Mouse (Mus musculus) lung, adult 2 months (tissue): ENCODE data around the gene Gm8247. TPM values are rescaled to one million over a fixed set of nuclear protein-coding genes. Genes with fewer than 3 reads are reported as not detected.
"Not testable (repeated sequence)": the region's sequence is repeated elsewhere in the genome, so short reads cannot be mapped to it uniquely, and the experiment has no call there.

Experiments
- DNase-seq: peaks from one replicate; pipeline ENCODE4 v3.0.0; 2022
- H3K4me1 ChIP-seq: fragments of 200-500 bp; 2 replicates; pipeline ENCODE4 v1.6.1; 2011; ENCODE audit warnings: low read length; ENCODE audit not compliant: control insufficient read depth, insufficient read depth
- H3K4me3 ChIP-seq: fragments of 200-500 bp; replicated peaks from 2 replicates; pipeline ENCODE3; 2011; ENCODE audit warnings: low read depth, mild to moderate bottlenecking, control low read depth, low read length; ENCODE audit errors: extremely low read depth
- WGBS: fragments of 180-500 bp; shearing (Covaris S2); methylation state at CpG from one replicate; pipeline ENCODE4 v1.1.7; 2018; 5-methylcytosine and 5-hydroxymethylcytosine counted together
- polyA plus RNA-seq: library from polyadenylated mRNA; depleted of rRNA; stranded (reverse); fragments of >200 nt; gene quantifications from 2 replicates; pipeline ENCODE4 v1.2.3, GENCODE M21; 2012; rRNA removed

Gm8247 gene
- not detected in 2 replicates for polyA plus RNA-seq

DNA sequence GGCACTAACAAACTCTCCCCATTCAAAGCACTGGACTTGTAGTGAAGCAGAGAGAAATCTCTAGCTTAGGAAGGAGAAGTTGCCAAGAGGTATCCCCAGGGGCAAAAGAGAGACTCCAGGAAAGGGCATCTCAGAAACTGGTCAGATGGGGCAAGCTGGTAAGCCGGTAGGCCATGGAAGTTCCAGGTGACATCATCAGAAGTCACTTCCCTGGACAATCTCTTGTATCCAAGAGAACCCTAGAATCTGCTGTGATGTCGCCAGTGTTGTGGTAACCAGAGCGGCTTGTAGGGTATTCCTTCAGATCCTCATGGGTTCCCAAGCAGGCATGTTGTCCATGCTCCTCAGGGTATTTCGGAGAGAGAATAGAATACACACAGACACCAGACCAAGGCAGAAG, at the start of gene Gm8247:
TSS of gene Gm8247 (plus strand) at position 301 of the 400 bp plus-strand sequence.
- WGBS, result 88% methylated on average over 4 of the region's 4 CpGs
- not testable (repeated sequence) for DNase-seq, H3K4me3 ChIP-seq, H3K4me1 ChIP-seq

DNA sequence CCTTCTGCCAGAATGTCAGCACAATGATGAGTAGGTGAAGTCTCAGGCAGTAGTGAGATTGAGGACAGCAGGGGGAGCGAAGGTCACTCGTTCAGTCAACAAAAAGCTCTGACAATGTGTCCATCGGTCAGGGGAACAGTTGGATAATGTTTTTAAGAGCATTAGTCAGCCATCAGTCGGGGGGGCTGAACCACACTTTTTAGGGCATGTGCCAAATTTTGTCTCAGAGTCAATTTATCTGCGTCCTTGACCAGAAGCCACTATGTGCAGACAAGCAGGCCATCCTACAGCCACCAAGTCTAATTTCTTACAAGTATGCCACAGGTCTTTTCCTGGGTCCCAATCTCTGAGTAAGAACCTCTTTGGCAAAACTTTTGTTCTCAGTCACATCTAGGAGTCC, 35.0 kb upstream of the Gm8247 start:
- not testable (repeated sequence) for DNase-seq, H3K4me1 ChIP-seq, H3K4me3 ChIP-seq
- WGBS, result 77% methylated on average over 5 of the region's 5 CpGs

DNA sequence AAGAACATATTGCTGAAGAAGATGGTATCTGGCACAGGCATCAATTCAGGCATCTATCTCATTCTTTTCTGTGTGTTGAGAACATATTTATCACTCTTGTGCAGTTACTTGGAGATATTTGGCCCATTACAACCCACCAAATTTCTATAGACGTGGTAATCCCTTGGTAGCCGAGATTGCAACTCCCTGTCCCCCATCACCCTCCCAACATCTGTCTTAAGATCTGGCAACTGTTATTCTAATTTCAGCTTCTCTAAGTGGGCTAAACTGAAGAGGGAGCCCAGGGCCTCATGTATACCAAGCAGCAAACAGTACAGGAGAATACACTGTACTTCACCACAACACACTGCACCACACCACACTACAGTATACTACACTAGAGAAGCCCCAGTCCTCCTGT, 8.8 kb downstream of the Gm8247 start:
- WGBS, result 91% methylated on average over 2 of the region's 2 CpGs
- not testable (repeated sequence) for DNase-seq

GRCm38 (mm10) chr14:44627737-44628136, 44.8 kb downstream of the Gm8247 start, which contains the start of gene Gm5624:
TSS of gene Gm5624 (minus strand) at chr14:44627938.
- not testable (repeated sequence) for H3K4me1 ChIP-seq, H3K4me3 ChIP-seq, DNase-seq
- 58% methylated on average over 4 of the region's 4 CpGs for WGBS

More for the DNA sequence above, 8.8 kb downstream of the Gm8247 start:
- H3K4me1 ChIP-seq, H3K4me3 ChIP-seq: not testable (repeated sequence)

Other genes with a start within 250 kb of the Gm8247 start
- gene Gm5930, start 244.6 kb upstream of the Gm8247 start, polyA plus RNA-seq, result not detected in 2 replicates
- not detected in 2 replicates for gene Gm8229, start 217.8 kb upstream of the Gm8247 start, polyA plus RNA-seq
- gene Gm3371, start 172.5 kb upstream of the Gm8247 start, polyA plus RNA-seq, result not detected in 2 replicates
- not detected in 2 replicates for gene Gm8232, start 149.5 kb upstream of the Gm8247 start, polyA plus RNA-seq
- not detected in 2 replicates for gene BC061237, start 90.7 kb upstream of the Gm8247 start, polyA plus RNA-seq
- gene Gm17093, start 64.9 kb upstream of the Gm8247 start, polyA plus RNA-seq, result not detected in 2 replicates
- gene Gm5624, start 44.8 kb downstream of the Gm8247 start, polyA plus RNA-seq, result not detected in 2 replicates
- not detected in 2 replicates for gene Gm8257, start 123.3 kb downstream of the Gm8247 start, polyA plus RNA-seq
- gene Gm8267, start 167.2 kb downstream of the Gm8247 start, polyA plus RNA-seq, result not detected in 2 replicates